Mouse (Mus musculus): Measurements from ENCODE around the gene Banf2.

The Banf2 gene

GRCm38 (mm10) chr2:144032664-144033063, at the start of gene Banf2:
Gene Banf2, plus strand, starts transcription at chr2:144033059.
- no peak for DNase-seq

GRCm38 (mm10) chr2:143983482-143983881, 49.4 kb upstream of the Banf2 start:
- no peak for DNase-seq

GRCm38 (mm10) chr2:143987485-143987884, 45.4 kb upstream of the Banf2 start:
- no peak for DNase-seq

GRCm38 (mm10) chr2:143988016-143988415, 44.8 kb upstream of the Banf2 start:
- no peak for DNase-seq

GRCm38 (mm10) chr2:143990997-143991396, 41.9 kb upstream of the Banf2 start:
- peak; percentile 75 for DNase-seq

GRCm38 (mm10) chr2:143991964-143992672, 40.7 kb upstream of the Banf2 start:
- DNase-seq: no peak

GRCm38 (mm10) chr2:143992977-143993376, 39.9 kb upstream of the Banf2 start:
- no peak for DNase-seq

GRCm38 (mm10) chr2:144002229-144002984, 30.5 kb upstream of the Banf2 start:
- DNase-seq: no peak

GRCm38 (mm10) chr2:144003544-144003943, 29.3 kb upstream of the Banf2 start:
- peak; percentile 65 for DNase-seq

GRCm38 (mm10) chr2:144005166-144005955, 27.5 kb upstream of the Banf2 start:
- DNase-seq: no peak

- DNase-seq: no peak
Observed at GRCm38 (mm10) chr2:144006686-144007085, 26.2 kb upstream of the Banf2 start.

- no peak for DNase-seq
Observed at GRCm38 (mm10) chr2:144007211-144007610, 25.6 kb upstream of the Banf2 start.

- DNase-seq: no peak
Observed at GRCm38 (mm10) chr2:144009081-144009480, 23.8 kb upstream of the Banf2 start.

GRCm38 (mm10) chr2:144009551-144010281, 23.1 kb upstream of the Banf2 start:
- DNase-seq: peak; percentile 72

GRCm38 (mm10) chr2:144010282-144011044, 22.4 kb upstream of the Banf2 start:
- DNase-seq: peak; percentile 91

- peak; percentile 99 for DNase-seq
Observed at GRCm38 (mm10) chr2:144011080-144011551, 21.7 kb upstream of the Banf2 start, which contains the start of gene Rrbp1. Gene Rrbp1, minus strand, starts transcription at chr2:144011263.

- no peak for DNase-seq
Observed at GRCm38 (mm10) chr2:144014051-144014450, 18.8 kb upstream of the Banf2 start.

GRCm38 (mm10) chr2:144014481-144014880, 18.4 kb upstream of the Banf2 start:
- DNase-seq: no peak

- no peak for DNase-seq
Observed at GRCm38 (mm10) chr2:144015861-144016260, 17.0 kb upstream of the Banf2 start.

- no peak for DNase-seq
Observed at GRCm38 (mm10) chr2:144019971-144020370, 12.9 kb upstream of the Banf2 start.

- DNase-seq: no peak
Observed at GRCm38 (mm10) chr2:144022441-144022840, 10.4 kb upstream of the Banf2 start.

GRCm38 (mm10) chr2:144025361-144025760, 7.5 kb upstream of the Banf2 start:
- no peak for DNase-seq

All from kidney, postnatal 10 days (tissue).